Mouse (Mus musculus) midbrain, embryonic 14.5 days (tissue): ENCODE results near the gene Ryr1. TPM values are rescaled to one million over a fixed set of nuclear protein-coding genes. Genes with fewer than 3 reads are reported as not detected.

Experiments
- ATAC-seq: fragments of 200-750 bp; cut with Nextera tagmentation; 2 replicates; pipeline ENCODE4 v1.8.0; 2017; ENCODE audit warnings: moderate number of reproducible peaks, moderate library complexity; ENCODE audit not compliant: low FRiP score, low TSS enrichment
- DNase-seq: peaks from one replicate; pipeline ENCODE4 v3.0.0-alpha.2; 2015
- H3K27ac ChIP-seq: fragments of 300-500 bp; sonication (generic); replicated peaks from 2 replicates; pipeline ENCODE4 v1.5.1; 2014; ENCODE audit warnings: mild to moderate bottlenecking, low read depth, low read length, moderate library complexity
- H3K27me3 ChIP-seq: fragments of 300-500 bp; sonication (generic); 2 replicates; pipeline ENCODE4 v1.6.1; 2014; ENCODE audit warnings: low read length, control low read depth, mixed read lengths; ENCODE audit not compliant: control insufficient read depth, insufficient read depth
- H3K36me3 ChIP-seq: fragments of 300-500 bp; sonication (generic); 2 replicates; pipeline ENCODE4 v1.6.1; 2014; ENCODE audit warnings: low read length, control low read depth; ENCODE audit not compliant: control insufficient read depth, insufficient read depth
- H3K4me1 ChIP-seq: fragments of 300-500 bp; sonication (generic); 2 replicates; pipeline ENCODE4 v1.6.1; 2014; ENCODE audit warnings: mild to moderate bottlenecking, antibody characterized with exemption, low read length, control low read depth; ENCODE audit not compliant: control insufficient read depth, insufficient read depth
- H3K4me2 ChIP-seq: fragments of 300-500 bp; sonication (generic); 2 replicates; pipeline ENCODE4 v1.6.1; 2014; ENCODE audit warnings: mild to moderate bottlenecking, low read length, moderate library complexity
- H3K4me3 ChIP-seq: fragments of 300-500 bp; sonication (generic); replicated peaks from 2 replicates; pipeline ENCODE4 v1.5.1; 2014; ENCODE audit warnings: low read depth, low read length
- H3K9ac ChIP-seq: fragments of 300-500 bp; sonication (generic); replicated peaks from 2 replicates; pipeline ENCODE4 v1.6.1; 2014; ENCODE audit warnings: mild to moderate bottlenecking, low read length, moderate library complexity
- H3K9me3 ChIP-seq: fragments of 300-500 bp; sonication (generic); 2 replicates; pipeline ENCODE4 v1.6.1; 2016; ENCODE audit warnings: low read length, control low read depth, mixed read lengths; ENCODE audit not compliant: control insufficient read depth
- WGBS: fragments of 180-500 bp; shearing (Covaris S2); extraction: QIAGEN DNeasy Blood & Tissue Kit; methylation state at CpG from one replicate; pipeline ENCODE4 v1.1.7; 2014; 5-methylcytosine and 5-hydroxymethylcytosine counted together
- polyA plus RNA-seq: library from polyadenylated mRNA; unstranded; fragments of >200 nt; fragmentation: Nextera tagmentation; extraction: Ambion mirVana; gene quantifications from 2 replicates; pipeline ENCODE4 v1.2.1, GENCODE M21; 2014

Gene Ryr1
- polyA plus RNA-seq, 1 experiment from 2014 or later, result 5.2 TPM

GRCm38 (mm10) chr7:29008714-29009113 lies 116.3 kb downstream of the Ryr1 start:
- Histone ChIP-seq H3K4me1 (no peaks in the 10 kb centered on the region), H3K9ac (no peak overlapping the region), H3K4me2 (no peak overlapping the region), H3K27me3 (no peaks in the 10 kb centered on the region), H3K4me3 (no peak overlapping the region), H3K27ac (no peak overlapping the region), H3K36me3 (no peaks in the 10 kb centered on the region), H3K9me3 (no peaks in the 10 kb centered on the region)
- ATAC-seq, result no peak
- no peak for DNase-seq
- 79% methylated on average over 9 of the region's 9 CpGs for WGBS

- H3K4me3 ChIP-seq, result no peak overlapping the region
- no peaks in the 10 kb centered on the region for H3K4me1 ChIP-seq
- no peaks in the 10 kb centered on the region for H3K9me3 ChIP-seq
- no peaks in the 10 kb centered on the region for H3K27me3 ChIP-seq
- ATAC-seq (no peak), DNase-seq (no peak)
- H3K4me2 ChIP-seq, result no peak overlapping the region
- WGBS, result 93% methylated on average over 10 of the region's 10 CpGs
- H3K9ac ChIP-seq, result no peak overlapping the region
- H3K27ac ChIP-seq, result no peak overlapping the region
- no peaks in the 10 kb centered on the region for H3K36me3 ChIP-seq
Observed at GRCm38 (mm10) chr7:29008171-29008570, 116.8 kb downstream of the Ryr1 start.

DNA sequence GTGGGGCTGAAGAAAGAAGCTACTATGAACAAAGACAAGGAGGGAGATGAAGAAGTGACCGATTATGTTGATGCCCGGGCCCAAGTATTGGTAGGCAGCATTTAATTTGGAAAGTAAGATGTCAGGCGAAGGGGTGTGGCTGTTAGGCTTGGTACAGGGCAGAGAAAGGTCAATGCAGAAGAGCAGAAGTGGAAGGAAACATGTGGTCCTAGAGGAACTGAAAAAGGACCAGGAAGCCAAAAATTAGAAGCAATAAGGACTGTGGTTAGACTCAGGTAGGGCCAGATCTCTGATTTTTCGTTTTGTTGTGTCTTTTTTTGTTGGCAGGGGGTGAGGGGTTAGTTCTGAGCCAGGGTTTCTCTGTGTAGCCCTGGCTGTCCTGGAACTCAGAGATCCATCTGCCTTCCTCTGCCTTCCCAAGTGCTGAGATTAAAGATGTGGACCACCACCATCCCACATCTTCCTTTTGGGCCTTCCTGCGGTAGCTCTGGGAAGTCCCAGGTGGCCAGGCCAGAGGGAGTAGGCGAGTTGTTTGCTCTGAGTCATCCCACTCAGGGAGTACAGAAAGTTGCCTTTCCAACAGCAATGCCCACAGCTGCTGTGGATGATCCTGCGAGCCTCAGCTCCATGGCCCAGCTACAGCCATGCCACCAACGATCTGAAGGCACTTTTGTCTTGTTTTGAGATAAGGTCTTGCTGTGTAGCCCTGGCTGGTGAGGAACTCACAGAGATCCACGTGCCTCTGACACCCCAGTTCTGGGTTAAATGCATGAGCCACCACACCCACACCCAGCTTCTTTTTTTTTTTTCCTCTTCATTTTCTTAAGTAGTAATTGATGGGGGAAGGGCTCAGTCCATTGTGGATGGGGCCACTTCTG lies 117.5 kb downstream of the Ryr1 start:
- no peak overlapping the region for H3K27ac ChIP-seq
- ATAC-seq, result no peak
- 80% methylated on average over 9 of the region's 9 CpGs for WGBS

DNA sequence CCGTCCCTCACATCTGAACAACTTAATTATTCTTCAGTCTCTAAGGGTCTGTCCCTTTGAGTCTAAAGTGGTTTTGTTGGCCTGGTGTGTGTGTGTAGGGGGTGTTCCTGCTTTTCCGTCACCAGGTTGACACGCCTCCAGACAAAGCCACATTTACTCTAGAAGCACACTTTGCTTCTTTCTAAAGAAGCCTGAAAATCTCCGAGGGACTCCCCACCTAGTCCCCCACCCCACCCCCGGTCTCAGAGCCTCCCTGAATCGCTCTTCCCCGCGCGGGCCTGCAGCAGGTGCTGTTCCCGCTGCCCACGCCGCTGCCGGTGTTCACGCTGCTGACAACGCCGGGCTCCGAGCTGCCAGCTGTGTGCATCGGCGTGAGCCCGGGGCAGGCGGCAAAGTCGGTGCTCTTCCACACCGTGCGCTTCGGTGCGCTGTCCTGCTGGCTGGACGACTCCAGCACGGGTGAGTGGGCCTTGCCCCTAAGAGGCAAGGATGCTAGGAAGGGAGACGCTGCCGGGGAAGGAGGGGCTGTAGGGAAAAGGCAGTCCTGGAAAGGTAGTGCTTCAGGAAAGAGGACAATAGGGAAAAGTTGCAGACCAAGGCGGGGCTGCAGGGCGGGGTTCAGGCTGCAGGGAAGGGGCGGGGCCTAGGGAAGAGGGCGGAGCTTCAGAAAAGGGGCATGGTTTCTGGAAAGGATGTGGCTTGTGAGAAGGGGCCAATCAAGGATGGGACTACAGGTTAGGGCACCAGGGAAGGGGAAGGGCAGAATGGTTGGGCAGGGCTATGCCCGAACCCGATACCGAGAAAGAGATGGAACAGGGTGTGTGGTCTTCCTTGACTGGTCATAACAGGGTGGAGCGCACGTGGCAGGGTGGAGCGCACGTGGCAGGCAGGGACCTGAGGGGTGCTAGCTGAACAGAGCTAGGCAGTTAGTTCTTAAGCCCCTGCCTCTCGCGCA lies 124.1 kb downstream of the Ryr1 start:
- Histone ChIP-seq H3K9me3 (no peaks in the 10 kb centered on the region), H3K36me3 (no peaks in the 10 kb centered on the region), H3K4me2 (peak overlapping the region; percentile 85), H3K27me3 (no peaks in the 10 kb centered on the region), H3K9ac (peak overlapping the region; percentile 72), H3K4me3 (peak overlapping the region; percentile 47), H3K4me1 (0 out of 2 replicates have a peak, but pooled peaks cover 6% of the 10 kb centered on the region), H3K27ac (peak overlapping the region; percentile 55; the same call in 1 of the 2 replicates)
- whole genome bisulfite sequencing, result 6% methylated on average over 43 of the region's 43 CpGs
- ATAC-seq (peak; percentile 64), DNase-seq (peak; percentile 70)

More for the DNA sequence above, 117.5 kb downstream of the Ryr1 start:
- no peak for DNase-seq
- no peak overlapping the region for H3K4me3 ChIP-seq
- no peaks in the 10 kb centered on the region for H3K36me3 ChIP-seq
- no peaks in the 10 kb centered on the region for H3K27me3 ChIP-seq
- H3K4me2 ChIP-seq, result no peak overlapping the region
- H3K4me1 ChIP-seq, result no peaks in the 10 kb centered on the region
- H3K9ac ChIP-seq, result no peak overlapping the region
- no peaks in the 10 kb centered on the region for H3K9me3 ChIP-seq

- Histone ChIP-seq H3K4me3 (no peak overlapping the region), H3K4me2 (no peak overlapping the region), H3K27ac (no peak overlapping the region), H3K9ac (no peak overlapping the region), H3K27me3 (no peaks in the 10 kb centered on the region), H3K36me3 (no peaks in the 10 kb centered on the region), H3K4me1 (no peaks in the 10 kb centered on the region), H3K9me3 (no peaks in the 10 kb centered on the region)
- ATAC-seq, result no peak
- DNase-seq, result no peak
- 86% methylated on average over 3 of the region's 3 CpGs for WGBS
Observed at GRCm38 (mm10) chr7:28993402-28993801, 131.6 kb downstream of the Ryr1 start.

DNA sequence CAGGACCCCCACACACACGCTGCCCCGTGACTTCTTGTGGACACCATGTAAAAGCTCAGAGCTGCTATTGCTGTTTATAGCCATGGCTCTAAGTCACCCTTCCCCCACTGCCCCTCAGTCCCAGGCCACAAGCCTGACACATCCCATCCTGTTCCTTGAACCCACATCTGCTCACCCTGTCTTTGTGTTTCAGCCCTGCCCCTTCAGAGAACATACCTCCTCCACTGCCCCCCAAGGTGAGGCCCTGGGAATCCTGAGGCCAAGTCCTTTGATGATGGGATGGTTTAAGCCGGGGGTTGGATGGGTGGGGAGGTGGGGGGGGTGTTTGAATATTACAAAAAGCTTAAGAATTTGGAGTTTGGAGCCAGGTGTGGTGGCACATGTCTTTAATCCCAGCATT lies 132.0 kb downstream of the Ryr1 start:
- no peaks in the 10 kb centered on the region for H3K36me3 ChIP-seq
- no peak for DNase-seq
- WGBS, result 90% methylated on average over 3 of the region's 3 CpGs
- no peak overlapping the region for H3K4me2 ChIP-seq
- no peaks in the 10 kb centered on the region for H3K27me3 ChIP-seq
- H3K9me3 ChIP-seq, result no peaks in the 10 kb centered on the region
- H3K4me1 ChIP-seq, result no peaks in the 10 kb centered on the region
- no peak overlapping the region for H3K27ac ChIP-seq
- H3K4me3 ChIP-seq, result no peak overlapping the region
- no peak overlapping the region for H3K9ac ChIP-seq
- ATAC-seq, result no peak

DNA sequence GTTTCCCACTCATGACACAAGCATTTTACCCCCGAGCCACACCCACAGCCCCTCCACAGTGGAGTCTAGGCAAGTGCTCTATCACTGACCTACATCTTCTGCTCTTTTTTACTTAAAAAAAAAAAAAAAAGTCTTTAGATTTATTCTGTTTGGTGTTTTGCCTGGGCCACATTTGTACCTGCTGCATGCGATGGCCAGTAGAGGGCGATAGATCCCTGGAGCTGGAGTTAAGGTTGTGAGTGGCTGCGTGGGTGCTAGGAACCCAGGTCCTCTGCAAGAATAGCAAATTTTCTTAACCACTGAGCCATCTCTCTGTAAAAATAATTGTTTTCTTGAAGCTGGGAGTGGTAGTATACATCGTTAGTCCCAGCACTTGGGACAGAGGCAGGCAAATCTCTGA lies 133.4 kb downstream of the Ryr1 start:
- Histone ChIP-seq H3K4me1 (no peaks in the 10 kb centered on the region), H3K4me3 (no peak overlapping the region), H3K36me3 (no peaks in the 10 kb centered on the region), H3K9ac (no peak overlapping the region), H3K4me2 (no peak overlapping the region), H3K27ac (no peak overlapping the region), H3K27me3 (no peaks in the 10 kb centered on the region), H3K9me3 (no peaks in the 10 kb centered on the region)
- DNase-seq (no peak), ATAC-seq (no peak)
- 65% methylated on average over 5 of the region's 5 CpGs for WGBS

- no peak overlapping the region for H3K9ac ChIP-seq
- ATAC-seq (no peak), DNase-seq (no peak)
- H3K4me1 ChIP-seq, result no peaks in the 10 kb centered on the region
- H3K9me3 ChIP-seq, result no peaks in the 10 kb centered on the region
- H3K36me3 ChIP-seq, result no peaks in the 10 kb centered on the region
- no peaks in the 10 kb centered on the region for H3K27me3 ChIP-seq
- 61% methylated on average over 14 of the region's 14 CpGs for WGBS
- no peak overlapping the region for H3K27ac ChIP-seq
- no peak overlapping the region for H3K4me3 ChIP-seq
- H3K4me2 ChIP-seq, result no peak overlapping the region
Observed at GRCm38 (mm10) chr7:28990766-28991273, 134.2 kb downstream of the Ryr1 start.
